Mouse (Mus musculus) heart, adult 2 months (tissue): ENCODE results near the gene Kcnb1.

ENCODE experiments used
- CTCF ChIP-seq: fragments of 200-600 bp; IDR thresholded peaks from 2 replicates; pipeline ENCODE4 v1.8.1; 2022; ENCODE audit warnings: antibody characterized with exemption, mild to moderate bottlenecking, moderate library complexity
- EP300 ChIP-seq: fragments of 200-500 bp; IDR thresholded peaks from 2 replicates; pipeline ENCODE4 v1.6.1; 2011; ENCODE audit warnings: low read depth, low read length, control low read depth; ENCODE audit not compliant: insufficient read depth
- POLR2A ChIP-seq: fragments of 200-500 bp; IDR thresholded peaks from 2 replicates; pipeline ENCODE4 v1.6.1; 2011; ENCODE audit warnings: mild to moderate bottlenecking, low read depth, low read length, control low read depth; ENCODE audit not compliant: insufficient read depth

GRCm38 (mm10) chr2:167101743-167102441 is 88.1 kb downstream of the Kcnb1 start:
- TF ChIP-seq CTCF (no peak), EP300 (no peak), POLR2A (no peak)
